Mouse (Mus musculus): ENCODE data around the gene 1500011B03Rik. TPM values are rescaled to one million over a fixed set of nuclear protein-coding genes. Genes with fewer than 3 reads are reported as not detected.

1500011B03Rik gene
- total and polyA plus RNA-seq, 2 experiments from 2014 or later, result 31.3 to 37.2 TPM

DNA sequence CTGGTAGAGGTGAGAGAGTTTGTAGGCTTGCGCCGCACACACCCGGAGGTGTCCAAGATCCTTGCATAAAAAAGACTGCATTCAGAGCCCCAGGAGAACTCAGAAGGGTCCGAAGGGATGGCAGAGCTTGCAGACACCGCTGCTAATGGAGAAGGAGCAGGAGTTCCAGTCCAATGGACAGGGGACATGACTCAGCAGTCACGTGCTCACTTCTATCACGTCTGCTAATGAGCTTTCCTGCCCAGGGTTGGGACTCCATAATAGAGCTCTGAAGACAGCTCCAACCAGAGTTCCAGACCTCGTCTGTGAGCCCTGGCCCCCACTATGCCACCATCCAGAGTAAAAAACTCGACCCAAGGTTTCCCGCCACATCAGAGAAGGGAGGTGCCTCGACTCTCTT, 5.1 kb downstream of the 1500011B03Rik start:
- WGBS, result 76% methylated on average over 10 of the region's 11 CpGs
- Histone ChIP-seq H3K4me1 (ENCODE audit: control insufficient read depth, insufficient read depth) (no peaks in the 10 kb centered on the region), H3K27me3 (ENCODE audit: control insufficient read depth, insufficient read depth, low read length) (no peaks in the 10 kb centered on the region), H3K9ac (replicated peaks; ENCODE audit: low read depth, low read length) (no peak overlapping the region), H3K9me3 (replicated peaks; ENCODE audit: control insufficient read depth, low read length) (peaks cover 9% of the 10 kb centered on the region; the same call in 1 of the 2 replicates), H3K4me2 (ENCODE audit: low read depth, low read length) (no peak overlapping the region), H3K27ac (ENCODE audit: low read depth) (no peak overlapping the region), H3K4me3 (ENCODE audit: low read depth, low read length) (no peak overlapping the region), H3K36me3 (replicated peaks; ENCODE audit: control insufficient read depth, insufficient read depth, low read length) (0 out of 2 replicates have a peak, but pooled peaks cover 3% of the 10 kb centered on the region)
- no peak for DNase-seq (ENCODE audit: low spot score)
- TF ChIP-seq EP300 (IDR thresholded peaks at IDR 0.05; ENCODE audit: low read depth) (no peak), CTCF (IDR thresholded peaks at IDR 0.05; ENCODE audit: low read depth) (no peak)
- ATAC-seq (ENCODE audit: insufficient read depth, low read depth), result no peak

- peaks cover 8% of the 10 kb centered on the region; the same call in 1 of the 2 replicates for H3K9me3 ChIP-seq (replicated peaks; ENCODE audit: control insufficient read depth, low read length)
- H3K27ac ChIP-seq (ENCODE audit: low read depth), result no peak overlapping the region
- no peak for ATAC-seq (ENCODE audit: insufficient read depth, low read depth)
- no peaks in the 10 kb centered on the region for H3K27me3 ChIP-seq (ENCODE audit: control insufficient read depth, insufficient read depth, low read length)
- WGBS, result 78% methylated on average over 6 of the region's 6 CpGs
- H3K36me3 ChIP-seq (replicated peaks; ENCODE audit: control insufficient read depth, insufficient read depth, low read length), result 0 out of 2 replicates have a peak, but pooled peaks cover 3% of the 10 kb centered on the region
- DNase-seq (ENCODE audit: low spot score), result no peak
- H3K4me2 ChIP-seq (ENCODE audit: low read depth, low read length), result no peak overlapping the region
- H3K4me1 ChIP-seq (ENCODE audit: control insufficient read depth, insufficient read depth), result peaks cover 3% of the 10 kb centered on the region; the same call in 1 of the 2 replicates
- no peak overlapping the region for H3K9ac ChIP-seq (replicated peaks; ENCODE audit: low read depth, low read length)
- H3K4me3 ChIP-seq (ENCODE audit: low read depth, low read length), result no peak overlapping the region
- TF ChIP-seq EP300 (IDR thresholded peaks at IDR 0.05; ENCODE audit: low read depth) (no peak), CTCF (IDR thresholded peaks at IDR 0.05; ENCODE audit: low read depth) (no peak)
Measured at GRCm38 (mm10) chr5:114816599-114816998, 6.7 kb downstream of the 1500011B03Rik start.

- ATAC-seq (ENCODE audit: insufficient read depth, low read depth) (peak; percentile 96), DNase-seq (ENCODE audit: low spot score) (peak; percentile 81)
- peak overlapping the region; percentile 85 for H3K4me3 ChIP-seq (ENCODE audit: low read depth, low read length)
- H3K9ac ChIP-seq (replicated peaks; ENCODE audit: low read depth, low read length), result peak overlapping the region; percentile 73
- 0 out of 2 replicates have a peak, but pooled peaks cover 4% of the 10 kb centered on the region for H3K36me3 ChIP-seq (replicated peaks; ENCODE audit: control insufficient read depth, insufficient read depth, low read length)
- peak overlapping the region; percentile 81 for H3K27ac ChIP-seq (ENCODE audit: low read depth)
- H3K4me1 ChIP-seq (ENCODE audit: control insufficient read depth, insufficient read depth), result peaks cover 3% of the 10 kb centered on the region; the same call in 1 of the 2 replicates
- H3K4me2 ChIP-seq (ENCODE audit: low read depth, low read length), result peak overlapping the region; percentile 72
- H3K27me3 ChIP-seq (ENCODE audit: control insufficient read depth, insufficient read depth, low read length), result no peaks in the 10 kb centered on the region
- WGBS, result under 1% methylated on average over 50 of the region's 50 CpGs
- TF ChIP-seq CTCF (IDR thresholded peaks at IDR 0.05; ENCODE audit: low read depth) (no peak), EP300 (IDR thresholded peaks at IDR 0.05; ENCODE audit: low read depth) (no peak)
- peaks cover 5% of the 10 kb centered on the region; the same call in 1 of the 2 replicates for H3K9me3 ChIP-seq (replicated peaks; ENCODE audit: control insufficient read depth, low read length)
Measured at GRCm38 (mm10) chr5:114813525-114814181, 9.6 kb downstream of the 1500011B03Rik start.

DNA sequence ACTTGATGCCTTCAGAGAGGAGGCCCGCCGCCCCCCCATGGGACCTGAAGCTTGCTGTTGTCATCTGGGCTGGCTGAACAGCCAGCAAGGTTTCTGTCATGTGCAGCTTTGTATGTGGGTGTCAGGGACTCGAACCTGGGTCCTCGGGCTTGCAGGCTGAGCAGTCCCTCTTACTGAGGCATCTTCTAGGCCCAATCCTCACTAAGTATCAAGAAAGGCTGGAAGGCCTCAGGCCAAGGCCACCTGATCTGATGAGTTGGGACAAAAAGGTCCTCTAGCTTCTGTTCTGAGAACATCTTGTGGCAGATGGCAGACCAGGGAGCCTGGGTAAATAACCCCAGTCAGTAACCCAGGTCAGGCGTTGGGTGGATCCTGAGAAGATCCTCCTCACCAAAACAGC, 13.4 kb downstream of the 1500011B03Rik start:
- no peak for TF ChIP-seq EP300 (IDR thresholded peaks at IDR 0.05; ENCODE audit: low read depth)
- Histone ChIP-seq H3K4me2 (ENCODE audit: low read depth, low read length) (no peak overlapping the region), H3K36me3 (replicated peaks; ENCODE audit: control insufficient read depth, insufficient read depth, low read length) (0 out of 2 replicates have a peak, but pooled peaks cover 4% of the 10 kb centered on the region), H3K27me3 (ENCODE audit: control insufficient read depth, insufficient read depth, low read length) (no peaks in the 10 kb centered on the region), H3K4me1 (ENCODE audit: control insufficient read depth, insufficient read depth) (peaks cover 25% of the 10 kb centered on the region), H3K9me3 (replicated peaks; ENCODE audit: control insufficient read depth, low read length) (no peaks in the 10 kb centered on the region), H3K4me3 (ENCODE audit: low read depth, low read length) (no peak overlapping the region), H3K27ac (ENCODE audit: low read depth) (no peak overlapping the region), H3K9ac (replicated peaks; ENCODE audit: low read depth, low read length) (no peak overlapping the region)
- 90% methylated on average over 5 of the region's 5 CpGs for WGBS
- ATAC-seq (ENCODE audit: insufficient read depth, low read depth) (no peak), DNase-seq (ENCODE audit: low spot score) (no peak)

DNA sequence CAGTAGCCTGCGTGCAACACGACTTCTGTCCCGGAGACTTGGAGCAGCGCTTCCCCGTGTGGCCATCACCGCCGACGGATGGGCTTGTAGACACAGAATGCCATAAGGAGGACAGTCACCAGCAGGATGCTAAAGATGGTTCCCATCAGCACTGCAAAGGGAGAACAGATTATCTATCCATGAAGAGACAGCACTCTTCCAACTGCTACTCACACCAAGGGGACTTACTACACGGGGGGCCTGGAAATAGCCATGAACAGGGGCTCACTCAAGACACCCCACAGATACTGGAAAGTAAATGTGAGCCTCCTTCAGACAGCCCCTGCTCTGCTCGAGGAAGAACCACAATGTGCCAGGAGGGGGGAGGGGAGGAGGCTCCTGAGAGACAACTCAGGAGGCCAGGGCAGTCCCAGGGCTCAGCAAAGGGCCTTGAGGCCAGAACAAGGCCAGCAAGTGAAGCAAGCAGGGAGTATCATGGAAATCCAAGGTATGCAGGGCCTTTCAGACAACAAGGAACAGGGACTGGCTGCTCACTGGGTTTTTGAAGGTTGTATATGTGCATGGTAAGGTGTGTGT, 14.0 kb downstream of the 1500011B03Rik start:
- no peak overlapping the region for H3K4me3 ChIP-seq (ENCODE audit: low read depth, low read length)
- peaks cover 25% of the 10 kb centered on the region for H3K4me1 ChIP-seq (ENCODE audit: control insufficient read depth, insufficient read depth)
- WGBS, result 80% methylated on average over 10 of the region's 10 CpGs
- DNase-seq (ENCODE audit: low spot score), result no peak
- H3K9me3 ChIP-seq (replicated peaks; ENCODE audit: control insufficient read depth, low read length), result no peaks in the 10 kb centered on the region
- no peak overlapping the region for H3K27ac ChIP-seq (ENCODE audit: low read depth)
- H3K9ac ChIP-seq (replicated peaks; ENCODE audit: low read depth, low read length), result no peak overlapping the region
- no peak for ATAC-seq (ENCODE audit: insufficient read depth, low read depth)
- H3K36me3 ChIP-seq (replicated peaks; ENCODE audit: control insufficient read depth, insufficient read depth, low read length), result peaks cover 9% of the 10 kb centered on the region; the same call in 1 of the 2 replicates
- H3K4me2 ChIP-seq (ENCODE audit: low read depth, low read length), result no peak overlapping the region
- no peak for TF ChIP-seq EP300 (IDR thresholded peaks at IDR 0.05; ENCODE audit: low read depth)
- no peak for TF ChIP-seq CTCF (IDR thresholded peaks at IDR 0.05; ENCODE audit: low read depth)
- H3K27me3 ChIP-seq (ENCODE audit: control insufficient read depth, insufficient read depth, low read length), result no peaks in the 10 kb centered on the region

Measured in heart, postnatal 0 days (tissue).